Mouse (Mus musculus) myocyte (in vitro differentiated cells): ENCODE results near the gene Prph. TPM values are rescaled to one million over a fixed set of nuclear protein-coding genes. Genes with fewer than 3 reads are reported as not detected.
A peak's percentile ranks its signal among the peaks of the same experiment; 100 is the strongest.

ENCODE experiments used
- H3K27me3 ChIP-seq: one replicate; pipeline ENCODE4 v1.6.1; 2011; ENCODE audit not compliant: control insufficient read depth, insufficient read depth, insufficient read length
- H3K36me3 ChIP-seq: one replicate; pipeline ENCODE4 v1.6.1; 2011; ENCODE audit not compliant: control insufficient read depth, insufficient read depth
- H3K4me2 ChIP-seq: one replicate; pipeline ENCODE4 v1.6.1; 2011; ENCODE audit warnings: low read depth, control low read depth
- H3K4me3 ChIP-seq: one replicate; pipeline ENCODE4 v1.5.1; 2011; ENCODE audit warnings: mild to moderate bottlenecking, control low read depth, moderate library complexity
- H3K79me2 ChIP-seq: one replicate; pipeline ENCODE4 v1.6.1; 2011; ENCODE audit not compliant: control insufficient read depth, insufficient read depth
- H3ac ChIP-seq: one replicate; pipeline ENCODE4 v1.6.1; 2011; ENCODE audit not compliant: control insufficient read depth, insufficient read length
- CEBPB ChIP-seq: IDR thresholded peaks from 2 replicates; pipeline ENCODE4 v1.6.1; 2011; ENCODE audit warnings: mild to moderate bottlenecking, moderate library complexity; ENCODE audit not compliant: poor library complexity, insufficient read depth, severe bottlenecking
- E2F4 ChIP-seq: IDR thresholded peaks from one replicate; pipeline ENCODE4 v1.6.1; 2011; ENCODE audit warnings: mild to moderate bottlenecking, control low read depth, moderate library complexity; ENCODE audit not compliant: insufficient read depth
- MAX ChIP-seq: IDR thresholded peaks from one replicate; pipeline ENCODE4 v1.6.1; 2011; ENCODE audit warnings: low read depth, mild to moderate bottlenecking, control low read depth
- MYOD1 ChIP-seq, 3 experiments: IDR thresholded peaks; one replicate each; pipeline ENCODE4 v1.6.1; 2011; ENCODE audit warnings: control low read depth in 2 of 3, low read depth in 2 of 3, mild to moderate bottlenecking in 2 of 3, moderate library complexity in 1 of 3; ENCODE audit not compliant: insufficient read length in 2 of 3, control insufficient read depth in 1 of 3
- MYOG ChIP-seq, 3 experiments: IDR thresholded peaks; one replicate each; pipeline ENCODE4 v1.6.1; 2011; ENCODE audit warnings: control low read depth in 2 of 3, low read depth in 2 of 3, mild to moderate bottlenecking in 2 of 3; ENCODE audit not compliant: insufficient read length in 2 of 3, control insufficient read depth in 1 of 3, insufficient read depth in 1 of 3
- POLR2A ChIP-seq: IDR thresholded peaks from one replicate; pipeline ENCODE4 v1.6.1; 2011; ENCODE audit warnings: low read depth, mild to moderate bottlenecking, control low read depth, moderate library complexity; ENCODE audit not compliant: insufficient read length
- POLR2AphosphoS2 ChIP-seq: IDR thresholded peaks from one replicate; pipeline ENCODE4 v1.6.1; 2011; ENCODE audit warnings: low read depth, control low read depth; ENCODE audit not compliant: insufficient read length
- REST ChIP-seq: IDR thresholded peaks from one replicate; pipeline ENCODE4 v1.6.1; 2011; ENCODE audit warnings: mild to moderate bottlenecking, control low read depth, moderate library complexity; ENCODE audit not compliant: insufficient read depth, insufficient read length
- SRF ChIP-seq: IDR thresholded peaks from one replicate; pipeline ENCODE4 v1.6.1; 2011; ENCODE audit warnings: low read depth; ENCODE audit not compliant: control insufficient read depth, insufficient read length
- TCF12 ChIP-seq: IDR thresholded peaks from one replicate; pipeline ENCODE4 v1.6.1; 2011; ENCODE audit warnings: mild to moderate bottlenecking, control low read depth; ENCODE audit not compliant: poor library complexity, insufficient read depth, severe bottlenecking
- TCF3 ChIP-seq: IDR thresholded peaks from one replicate; pipeline ENCODE4 v1.6.1; 2011; ENCODE audit warnings: low read depth, control low read depth; ENCODE audit not compliant: insufficient read length
- USF1 ChIP-seq: IDR thresholded peaks from one replicate; pipeline ENCODE4 v1.6.1; 2011; ENCODE audit warnings: low read depth, mild to moderate bottlenecking, control low read depth, moderate library complexity
- polyA plus RNA-seq: library from polyadenylated mRNA; unstranded; fragments of >200 nt; fragmentation: generic; extraction: Trizol; gene quantifications from one replicate; pipeline ENCODE4 v1.2.1, GENCODE M21; 2012; ENCODE audit warnings: missing spikeins

Prph gene
- polyA plus RNA-seq, 1 experiment = 0.98 TPM

- peak overlapping the region; percentile 1 for H3K4me3 ChIP-seq
- H3K79me2 ChIP-seq = no peaks in the 10 kb centered on the region
- peak overlapping the region; percentile 98 for H3K4me2 ChIP-seq
- TF ChIP-seq USF1 = no peak
- no peak for TF ChIP-seq TCF12
- no peak for TF ChIP-seq MYOD1 (IDR thresholded peaks at IDR 0.05; ENCODE audit: control insufficient read depth in 1 of 3, insufficient read length in 2 of 3, low read depth in 2 of 3)
- TF ChIP-seq E2F4 = no peak
- no peak for TF ChIP-seq TCF3
- TF ChIP-seq MAX = no peak
- TF ChIP-seq CEBPB = no peak
- TF ChIP-seq MYOG (IDR thresholded peaks at IDR 0.05; ENCODE audit: control insufficient read depth in 1 of 3, insufficient read depth in 1 of 3, insufficient read length in 2 of 3, low read depth in 2 of 3) = no peak
- TF ChIP-seq POLR2AphosphoS2 = no peak
- TF ChIP-seq POLR2A = no peak
- TF ChIP-seq REST = no peak
- TF ChIP-seq SRF = no peak
- no peak overlapping the region for H3ac ChIP-seq
- H3K27me3 ChIP-seq = peaks cover 45% of the 10 kb centered on the region
- no peaks in the 10 kb centered on the region for H3K36me3 ChIP-seq
These were observed 43.0 kb downstream of the Prph start for GRCm38 (mm10) chr15:99097840-99098492.

- H3K36me3 ChIP-seq = no peaks in the 10 kb centered on the region
- peak overlapping the region; percentile 98 for H3K4me2 ChIP-seq
- H3ac ChIP-seq = no peak overlapping the region
- H3K27me3 ChIP-seq = peaks cover 43% of the 10 kb centered on the region
- H3K4me3 ChIP-seq = peak overlapping the region; percentile 1
- TF ChIP-seq E2F4 = no peak
- no peak for TF ChIP-seq MYOG (IDR thresholded peaks at IDR 0.05; ENCODE audit: control insufficient read depth in 1 of 3, insufficient read depth in 1 of 3, insufficient read length in 2 of 3, low read depth in 2 of 3)
- no peak for TF ChIP-seq TCF3
- TF ChIP-seq POLR2AphosphoS2 = no peak
- TF ChIP-seq CEBPB = no peak
- TF ChIP-seq POLR2A = no peak
- no peak for TF ChIP-seq REST
- TF ChIP-seq MYOD1 (IDR thresholded peaks at IDR 0.05; ENCODE audit: control insufficient read depth in 1 of 3, insufficient read length in 2 of 3, low read depth in 2 of 3) = no peak
- TF ChIP-seq MAX = no peak
- no peak for TF ChIP-seq SRF
- TF ChIP-seq TCF12 = no peak
- TF ChIP-seq USF1 = no peak
- H3K79me2 ChIP-seq = no peaks in the 10 kb centered on the region
These were observed 43.5 kb downstream of the Prph start for GRCm38 (mm10) chr15:99098493-99098861.

- no peaks in the 10 kb centered on the region for H3K36me3 ChIP-seq
- H3K79me2 ChIP-seq = no peaks in the 10 kb centered on the region
- no peak overlapping the region for H3ac ChIP-seq
- TF ChIP-seq USF1 (no peak), TCF3 (no peak), TCF12 (no peak), POLR2A (no peak), CEBPB (no peak), SRF (no peak), POLR2AphosphoS2 (no peak), MYOG (IDR thresholded peaks at IDR 0.05; ENCODE audit: control insufficient read depth in 1 of 3, insufficient read depth in 1 of 3, insufficient read length in 2 of 3, low read depth in 2 of 3) (no peak), E2F4 (no peak), REST (no peak), MAX (no peak), MYOD1 (IDR thresholded peaks at IDR 0.05; ENCODE audit: control insufficient read depth in 1 of 3, insufficient read length in 2 of 3, low read depth in 2 of 3) (no peak)
- peaks cover 39% of the 10 kb centered on the region for H3K27me3 ChIP-seq
- peak overlapping the region; percentile 98 for H3K4me2 ChIP-seq
- H3K4me3 ChIP-seq = peak overlapping the region; percentile 1
These were observed 44.2 kb downstream of the Prph start for GRCm38 (mm10) chr15:99099139-99099556.

- Histone ChIP-seq H3ac (no peak overlapping the region), H3K79me2 (no peaks in the 10 kb centered on the region), H3K36me3 (no peaks in the 10 kb centered on the region), H3K4me2 (no peak overlapping the region), H3K27me3 (peaks cover 34% of the 10 kb centered on the region), H3K4me3 (no peak overlapping the region)
- no peak for TF ChIP-seq MAX
- TF ChIP-seq TCF3 = no peak
- no peak for TF ChIP-seq CEBPB
- TF ChIP-seq SRF = no peak
- TF ChIP-seq REST = no peak
- TF ChIP-seq POLR2A = no peak
- TF ChIP-seq USF1 = no peak
- TF ChIP-seq POLR2AphosphoS2 = no peak
- TF ChIP-seq MYOG (IDR thresholded peaks at IDR 0.05; ENCODE audit: control insufficient read depth in 1 of 3, insufficient read depth in 1 of 3, insufficient read length in 2 of 3, low read depth in 2 of 3) = no peak
- TF ChIP-seq MYOD1 (IDR thresholded peaks at IDR 0.05; ENCODE audit: control insufficient read depth in 1 of 3, insufficient read length in 2 of 3, low read depth in 2 of 3) = no peak
- TF ChIP-seq TCF12 = no peak
- TF ChIP-seq E2F4 = no peak
These were observed 45.0 kb downstream of the Prph start for GRCm38 (mm10) chr15:99099984-99100383.
